Mouse (Mus musculus) MEL (cell line): ENCODE results near the gene Tmbim1. TPM values are rescaled to one million over a fixed set of nuclear protein-coding genes. Genes with fewer than 3 reads are reported as not detected.
A peak's percentile ranks its signal among the peaks of the same experiment; 100 is the strongest.

Experiments
- DNase-seq: peaks from one replicate; pipeline ENCODE4 v3.0.0; 2011; ENCODE audit warnings: low read depth, low spot score
- H3K27ac ChIP-seq: 2 replicates; pipeline ENCODE4 v1.5.1; 2012; ENCODE audit warnings: low read depth, mild to moderate bottlenecking, control low read depth, low read length, moderate library complexity; ENCODE audit not compliant: control insufficient read depth
- H3K27me3 ChIP-seq, 2 experiments: fragments of 150-350 bp in 1 of 2; sonication (generic) in 1 of 2; 2 replicates each; pipeline ENCODE4 v1.6.1; 2012; ENCODE audit warnings: low read length in 2 of 2, mild to moderate bottlenecking in 2 of 2, improper control_type of control experiment in 1 of 2, moderate library complexity in 1 of 2; ENCODE audit not compliant: insufficient read depth in 2 of 2, control insufficient read depth in 1 of 2
- H3K36me3 ChIP-seq, 2 experiments: 2 replicates each; pipeline ENCODE4 v1.6.1; 2012 to 2014; ENCODE audit warnings: low read length in 2 of 2, improper control_type of control experiment in 1 of 2, inconsistent platforms in 1 of 2, mild to moderate bottlenecking in 1 of 2; ENCODE audit not compliant: insufficient read depth in 2 of 2, control insufficient read depth in 1 of 2
- H3K4me1 ChIP-seq, 2 experiments: fragments of 150-350 bp in 1 of 2; sonication (generic) in 1 of 2; 2 replicates each; pipeline ENCODE4 v1.6.1; 2012; ENCODE audit warnings: low read length in 2 of 2, improper control_type of control experiment in 1 of 2, mild to moderate bottlenecking in 1 of 2; ENCODE audit not compliant: insufficient read depth in 2 of 2, control insufficient read depth in 1 of 2
- H3K4me3 ChIP-seq, 2 experiments: fragments of 150-350 bp in 1 of 2; sonication (generic) in 1 of 2; 2 replicates each; pipeline ENCODE4 v1.5.1; 2012; ENCODE audit warnings: low read depth in 2 of 2, low read length in 2 of 2, mild to moderate bottlenecking in 2 of 2, moderate library complexity in 2 of 2, control low read depth in 1 of 2, improper control_type of control experiment in 1 of 2; ENCODE audit not compliant: control insufficient read depth in 1 of 2, insufficient read depth in 1 of 2
- H3K79me2 ChIP-seq: 2 replicates; pipeline ENCODE4 v1.6.1; 2012; ENCODE audit warnings: mild to moderate bottlenecking, low read length, moderate library complexity; ENCODE audit not compliant: control insufficient read depth, poor library complexity, insufficient read depth
- H3K9ac ChIP-seq: 2 replicates; pipeline ENCODE4 v1.6.1; 2012; ENCODE audit warnings: low read depth, mild to moderate bottlenecking, control low read depth, low read length, moderate library complexity; ENCODE audit not compliant: control insufficient read depth, poor library complexity, severe bottlenecking
- H3K9me3 ChIP-seq: fragments of 150-350 bp; sonication (generic); replicated peaks from 2 replicates; pipeline ENCODE4 v1.6.1; 2012; ENCODE audit warnings: mild to moderate bottlenecking, low read length, improper control_type of control experiment, moderate library complexity; ENCODE audit not compliant: insufficient read depth
- BHLHE40 ChIP-seq: IDR thresholded peaks from 2 replicates; pipeline ENCODE4 v1.6.1; 2012; ENCODE audit warnings: low read depth, mild to moderate bottlenecking, inconsistent platforms, low read length, improper control_type of control experiment, borderline replicate concordance
- CHD1 ChIP-seq: IDR thresholded peaks from 2 replicates; pipeline ENCODE4 v1.6.1; 2012; ENCODE audit warnings: low read depth, mild to moderate bottlenecking, inconsistent platforms, low read length, improper control_type of control experiment
- CHD2 ChIP-seq: IDR thresholded peaks from 2 replicates; pipeline ENCODE4 v1.6.1; 2011; ENCODE audit warnings: low read length, improper control_type of control experiment
- E2F4 ChIP-seq: IDR thresholded peaks from 2 replicates; pipeline ENCODE4 v1.6.1; 2011; ENCODE audit warnings: low read depth, low read length, improper control_type of control experiment, borderline replicate concordance
- ELF1 ChIP-seq: IDR thresholded peaks from 2 replicates; pipeline ENCODE4 v1.6.1; 2014; ENCODE audit warnings: low read depth, mild to moderate bottlenecking, inconsistent platforms, low read length, improper control_type of control experiment, moderate library complexity
- EP300 ChIP-seq, 2 experiments: IDR thresholded peaks; 2 replicates each; pipeline ENCODE4 v1.6.1; 2011; ENCODE audit warnings: improper control_type of control experiment in 2 of 2, low read length in 2 of 2, low read depth in 1 of 2, mild to moderate bottlenecking in 1 of 2
- ETS1 ChIP-seq: IDR thresholded peaks from 2 replicates; pipeline ENCODE4 v1.6.1; 2012; ENCODE audit warnings: low read depth, mild to moderate bottlenecking, inconsistent platforms, low read length, improper control_type of control experiment, moderate library complexity
- GABPA ChIP-seq: IDR thresholded peaks from 2 replicates; pipeline ENCODE4 v1.6.1; 2012; ENCODE audit warnings: low read depth, mild to moderate bottlenecking, inconsistent platforms, low read length, improper control_type of control experiment, moderate library complexity
- GATA1 ChIP-seq: IDR thresholded peaks from 2 replicates; pipeline ENCODE4 v1.6.1; 2011; ENCODE audit warnings: low read depth, low read length, improper control_type of control experiment
- JUND ChIP-seq: IDR thresholded peaks from 2 replicates; pipeline ENCODE4 v1.6.1; 2011; ENCODE audit warnings: low read depth, mild to moderate bottlenecking, improper control_type of control experiment, low read length
- KAT2A ChIP-seq: conservative IDR thresholded peaks from 2 replicates; pipeline ENCODE4 v1.6.1; 2012; ENCODE audit warnings: low read depth, low read length, improper control_type of control experiment, inconsistent platforms
- MAX ChIP-seq: IDR thresholded peaks from 2 replicates; pipeline ENCODE4 v1.6.1; 2011; ENCODE audit warnings: low read length, improper control_type of control experiment
- MAZ ChIP-seq: IDR thresholded peaks from 2 replicates; pipeline ENCODE4 v1.6.1; 2012; ENCODE audit warnings: low read depth, mild to moderate bottlenecking, inconsistent platforms, low read length, improper control_type of control experiment
- MEF2A ChIP-seq: IDR thresholded peaks from 2 replicates; pipeline ENCODE4 v1.6.1; 2014; ENCODE audit warnings: low read depth, mild to moderate bottlenecking, inconsistent platforms, low read length, improper control_type of control experiment; ENCODE audit not compliant: poor library complexity, insufficient replicate concordance, severe bottlenecking; ENCODE audit errors: extremely low read depth
- MXI1 ChIP-seq: IDR thresholded peaks from 2 replicates; pipeline ENCODE4 v1.6.1; 2011; ENCODE audit warnings: mild to moderate bottlenecking, low read depth, low read length, improper control_type of control experiment
- MYB ChIP-seq: IDR thresholded peaks from 2 replicates; pipeline ENCODE4 v1.6.1; 2011; ENCODE audit warnings: mild to moderate bottlenecking, low read depth, low read length, improper control_type of control experiment
- MYC ChIP-seq: IDR thresholded peaks from 2 replicates; pipeline ENCODE4 v1.6.1; 2011; ENCODE audit warnings: low read depth, mild to moderate bottlenecking, low read length, improper control_type of control experiment, moderate library complexity
- NELFE ChIP-seq: IDR thresholded peaks from 2 replicates; pipeline ENCODE4 v1.6.1; 2011; ENCODE audit warnings: low read depth, low read length, improper control_type of control experiment
- NRF1 ChIP-seq: IDR thresholded peaks from 2 replicates; pipeline ENCODE4 v1.6.1; 2014; ENCODE audit warnings: low read depth, mild to moderate bottlenecking, inconsistent platforms, low read length, improper control_type of control experiment, moderate library complexity; ENCODE audit not compliant: poor library complexity, insufficient read depth, severe bottlenecking
- POLR2A ChIP-seq, 2 experiments: IDR thresholded peaks; 2 replicates each; pipeline ENCODE4 v1.6.1; 2011 to 2012; ENCODE audit warnings: low read length in 2 of 2, mild to moderate bottlenecking in 2 of 2, control low read depth in 1 of 2, improper control_type of control experiment in 1 of 2, low read depth in 1 of 2, moderate library complexity in 1 of 2; ENCODE audit not compliant: control insufficient read depth in 1 of 2, insufficient read depth in 1 of 2, poor library complexity in 1 of 2
- POLR2AphosphoS2 ChIP-seq: IDR thresholded peaks from 2 replicates; pipeline ENCODE4 v1.6.1; 2011; ENCODE audit warnings: low read length, improper control_type of control experiment
- POLR2AphosphoS5 ChIP-seq: IDR thresholded peaks from 2 replicates; pipeline ENCODE4 v1.6.1; 2012; ENCODE audit warnings: low read depth, borderline replicate concordance, mild to moderate bottlenecking, inconsistent platforms, low read length, moderate library complexity, mixed read lengths
- RAD21 ChIP-seq: IDR thresholded peaks from 2 replicates; pipeline ENCODE4 v1.6.1; 2011; ENCODE audit warnings: mild to moderate bottlenecking, low read depth, low read length, improper control_type of control experiment
- RCOR1 ChIP-seq: IDR thresholded peaks from 2 replicates; pipeline ENCODE4 v1.6.1; 2012; ENCODE audit warnings: low read depth, mild to moderate bottlenecking, inconsistent platforms, low read length, improper control_type of control experiment
- SMC3 ChIP-seq: IDR thresholded peaks from 2 replicates; pipeline ENCODE4 v1.6.1; 2011; ENCODE audit warnings: low read depth, low read length, improper control_type of control experiment
- TAL1 ChIP-seq: IDR thresholded peaks from 2 replicates; pipeline ENCODE4 v1.6.1; 2012; ENCODE audit warnings: mild to moderate bottlenecking, inconsistent platforms, low read length, moderate library complexity, mixed read lengths
- TBP ChIP-seq: IDR thresholded peaks from 2 replicates; pipeline ENCODE4 v1.8.0; 2011; ENCODE audit warnings: low read depth, low read length, improper control_type of control experiment
- TCF12 ChIP-seq: IDR thresholded peaks from 2 replicates; pipeline ENCODE4 v1.6.1; 2014; ENCODE audit warnings: low read depth, mild to moderate bottlenecking, inconsistent platforms, low read length, improper control_type of control experiment, moderate library complexity
- UBTF ChIP-seq: IDR thresholded peaks from 2 replicates; pipeline ENCODE4 v1.6.1; 2012; ENCODE audit warnings: low read depth, mild to moderate bottlenecking, inconsistent platforms, low read length, improper control_type of control experiment, moderate library complexity, borderline replicate concordance; ENCODE audit not compliant: insufficient read depth
- USF1 ChIP-seq: IDR thresholded peaks from 2 replicates; pipeline ENCODE4 v1.6.1; 2014; ENCODE audit warnings: low read depth, mild to moderate bottlenecking, inconsistent platforms, low read length, improper control_type of control experiment, moderate library complexity
- USF2 ChIP-seq, 2 experiments: IDR thresholded peaks; 2 replicates each; pipeline ENCODE4 v1.6.1; 2011 to 2012; ENCODE audit warnings: improper control_type of control experiment in 2 of 2, low read length in 2 of 2, borderline replicate concordance in 1 of 2, inconsistent platforms in 1 of 2, low read depth in 1 of 2, mild to moderate bottlenecking in 1 of 2; ENCODE audit not compliant: insufficient read depth in 1 of 2
- ZC3H11A ChIP-seq: IDR thresholded peaks from 2 replicates; pipeline ENCODE4 v1.6.1; 2012; ENCODE audit warnings: low read depth, mild to moderate bottlenecking, inconsistent platforms, low read length, improper control_type of control experiment
- ZKSCAN1 ChIP-seq: IDR thresholded peaks from 2 replicates; pipeline ENCODE4 v1.6.1; 2012; ENCODE audit warnings: low read depth, mild to moderate bottlenecking, inconsistent platforms, low read length, improper control_type of control experiment, moderate library complexity
- ZMIZ1 ChIP-seq: IDR thresholded peaks from 2 replicates; pipeline ENCODE4 v1.6.1; 2012; ENCODE audit warnings: low read depth, mild to moderate bottlenecking, inconsistent platforms, low read length, improper control_type of control experiment, moderate library complexity
- ZNF384 ChIP-seq: IDR thresholded peaks from 2 replicates; pipeline ENCODE4 v1.6.1; 2012; ENCODE audit warnings: low read depth, mild to moderate bottlenecking, inconsistent platforms, low read length, improper control_type of control experiment
- polyA plus RNA-seq, 2 experiments: library from polyadenylated mRNA; stranded (reverse) in 1 of 2; unstranded in 1 of 2; fragments of >175 nt in 1 of 2; fragments of >200 nt in 1 of 2; gene quantifications; 2 replicates each; pipeline versions ENCODE4 v1.2.1 to v1.2.4; 2012; ENCODE audit warnings: low replicate concordance in 2 of 2, low read depth in 1 of 2; ENCODE audit not compliant: insufficient read length in 2 of 2, insufficient read depth in 1 of 2, missing spikeins in 1 of 2
- total RNA-seq: library from RNA; depleted of rRNA; stranded (reverse); fragments of 300-350 nt; gene quantifications from 2 replicates; pipeline ENCODE4 v1.2.3, GENCODE M21; 2012

Tmbim1 gene
- total and polyA plus RNA-seq, 3 experiments: 13.0 to 20.8 TPM; not detected in 1

GRCm38 (mm10) chr1:74303509-74304338 is 1.7 kb downstream of the Tmbim1 start:
- Histone ChIP-seq H3K4me3 (peak overlapping the region; percentile 91 to 94), H3K79me2 (peaks cover 16% of the 10 kb centered on the region), H3K27me3 (no peaks in the 10 kb centered on the region), H3K27ac (0 out of 2 replicates have a peak overlapping the region, but pooled peaks have one; percentile 11), H3K36me3 (peaks cover 0 to 32% of the 10 kb centered on the region in 2 experiments; a peak in 2 of 4 replicates), H3K9ac (peak overlapping the region; percentile 86), H3K9me3 (no peaks in the 10 kb centered on the region), H3K4me1 (peaks cover 2 to 40% of the 10 kb centered on the region in 2 experiments; a peak in 3 of 4 replicates)
- peak; percentile 74 for DNase-seq
- no peak for TF ChIP-seq MYB
- no peak for TF ChIP-seq RCOR1
- TF ChIP-seq USF1: no peak
- TF ChIP-seq CHD1: no peak
- peak; percentile 55; the same call in 1 of the 2 replicates for TF ChIP-seq MAZ
- peak; percentile 61 to 69 for TF ChIP-seq POLR2A (IDR thresholded peaks at IDR 0.05; ENCODE audit: control insufficient read depth in 1 of 2, insufficient read depth in 1 of 2, low read depth in 1 of 2, low read length in 2 of 2, poor library complexity in 1 of 2)
- TF ChIP-seq TCF12: no peak; the same call in 1 of the 2 replicates
- no peak for TF ChIP-seq E2F4
- TF ChIP-seq CHD2: no peak; the same call in 1 of the 2 replicates
- TF ChIP-seq TBP: no peak
- peak; percentile 70; the same call in 1 of the 2 replicates for TF ChIP-seq MYC
- TF ChIP-seq EP300 (IDR thresholded peaks at IDR 0.05; ENCODE audit: low read depth in 1 of 2, low read length in 2 of 2): no peak
- no peak for TF ChIP-seq ELF1
- no peak for TF ChIP-seq RAD21
- TF ChIP-seq ETS1: no peak
- no peak for TF ChIP-seq KAT2A
- peak; percentile 45 for TF ChIP-seq NELFE
- no peak for TF ChIP-seq ZC3H11A
- no peak for TF ChIP-seq MEF2A
- TF ChIP-seq MAX: peak; percentile 75
- no peak for TF ChIP-seq GABPA
- no peak for TF ChIP-seq POLR2AphosphoS5
- TF ChIP-seq NRF1: no peak
- TF ChIP-seq JUND: no peak
- no peak for TF ChIP-seq TAL1
- TF ChIP-seq USF2 (IDR thresholded peaks at IDR 0.05; ENCODE audit: borderline replicate concordance in 1 of 2, insufficient read depth in 1 of 2, low read depth in 1 of 2, low read length in 2 of 2): no peak
- 0 out of 2 replicates have a peak, but pooled peaks have one; percentile 68 for TF ChIP-seq POLR2AphosphoS2
- no peak for TF ChIP-seq BHLHE40
- no peak for TF ChIP-seq ZKSCAN1
- TF ChIP-seq ZNF384: no peak
- TF ChIP-seq GATA1: no peak
- TF ChIP-seq ZMIZ1: no peak; the same call in 1 of the 2 replicates
- TF ChIP-seq SMC3: no peak
- TF ChIP-seq UBTF: no peak
- peak; percentile 79 for TF ChIP-seq MXI1
